Mouse (Mus musculus) kidney, adult 10 weeks (tissue): ENCODE results near the gene Helz2. TPM values are rescaled to one million over a fixed set of nuclear protein-coding genes. Genes with fewer than 3 reads are reported as not detected.

Experiments
- polyA plus RNA-seq: library from polyadenylated mRNA; stranded (reverse); fragments of 350-450 nt; fragmentation: Illumina TruSeq; extraction: RNeasy Lipid Tissue Mini Kit (QIAGEN cat#74804); gene quantifications from one replicate; pipeline ENCODE4 v1.2.3, GENCODE M21; 2014; ENCODE audit warnings: low read depth, low replicate concordance

Helz2 gene
- 0.93 TPM for polyA plus RNA-seq

DNA sequence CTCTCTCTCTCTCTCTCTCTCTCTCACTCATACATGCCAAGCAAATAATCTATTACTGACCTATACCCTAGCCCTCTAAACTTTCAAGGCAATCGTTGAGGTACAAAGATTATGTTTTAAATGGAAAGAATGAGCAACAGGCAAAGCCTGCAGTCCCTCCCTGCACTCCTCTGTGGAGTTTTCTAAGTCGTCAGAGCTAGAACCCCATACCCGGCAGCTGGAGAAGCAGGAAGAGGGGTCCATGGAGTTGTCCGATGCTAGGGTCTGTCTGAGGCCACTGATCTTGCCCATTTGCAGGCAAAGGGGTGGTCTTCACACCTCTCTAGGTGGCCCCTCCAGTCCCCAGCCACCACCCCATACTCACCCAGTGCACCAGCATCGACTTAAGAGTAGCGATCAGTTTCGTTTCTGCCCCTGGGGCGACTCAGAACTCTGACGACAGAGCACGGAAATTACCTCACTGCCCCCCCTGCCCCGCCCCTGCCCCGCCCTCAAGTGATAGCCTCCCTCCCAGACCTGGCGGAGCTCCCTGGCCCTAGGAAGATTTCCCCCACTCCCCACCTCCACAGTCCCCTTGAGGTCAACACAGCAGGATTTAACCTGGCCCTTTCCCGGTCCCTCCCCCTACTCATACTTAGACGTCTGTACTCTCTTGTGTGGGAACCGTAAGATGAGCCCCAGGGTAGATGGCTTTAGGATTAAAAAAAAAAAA is at the start of gene Helz2:
Gene Helz2 (minus strand): TSS at position 426 of the 712 bp plus-strand sequence.

GRCm38 (mm10) chr2:181287958-181288350 is 46.1 kb upstream of the Helz2 start, which contains the start of gene Gmeb2:
TSS of gene Gmeb2 (minus strand) at chr2:181288035.

DNA sequence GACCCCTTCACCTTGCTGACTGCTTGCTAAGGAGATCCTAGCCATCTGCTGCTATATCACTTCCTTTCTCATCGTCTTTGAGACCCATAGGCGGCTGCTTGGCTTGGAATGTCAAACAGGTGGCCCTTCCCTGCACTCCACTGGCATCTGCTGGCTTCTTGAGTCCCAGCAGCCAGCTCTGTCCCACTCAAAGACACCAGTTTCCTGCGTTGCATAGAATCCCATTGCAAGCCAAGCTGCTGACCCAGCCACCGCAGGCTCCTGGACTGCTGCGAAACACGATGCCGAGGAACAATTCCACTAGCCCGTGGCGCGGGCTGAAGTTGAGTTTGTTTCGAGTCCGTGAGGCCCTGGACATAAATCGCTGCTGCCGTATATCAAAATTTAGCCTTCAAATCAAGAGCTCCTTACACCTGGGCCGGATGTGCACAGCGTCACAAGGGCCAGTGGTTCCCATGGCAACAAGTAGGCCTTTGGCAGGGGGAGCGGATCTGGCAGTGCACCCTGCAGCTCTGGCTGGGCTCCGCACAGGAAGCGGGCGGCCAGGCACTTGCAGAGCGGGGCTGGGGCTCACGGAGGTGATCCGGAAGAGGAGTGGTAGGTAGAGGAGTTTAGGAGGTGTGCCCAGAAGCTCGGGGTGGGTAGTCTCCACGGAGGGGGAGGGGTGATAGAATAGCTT is 22.1 kb downstream of the Helz2 start, which contains the start of gene Fndc11:
Gene Fndc11 (plus strand): TSS at position 476 of the 679 bp plus-strand sequence.

DNA sequence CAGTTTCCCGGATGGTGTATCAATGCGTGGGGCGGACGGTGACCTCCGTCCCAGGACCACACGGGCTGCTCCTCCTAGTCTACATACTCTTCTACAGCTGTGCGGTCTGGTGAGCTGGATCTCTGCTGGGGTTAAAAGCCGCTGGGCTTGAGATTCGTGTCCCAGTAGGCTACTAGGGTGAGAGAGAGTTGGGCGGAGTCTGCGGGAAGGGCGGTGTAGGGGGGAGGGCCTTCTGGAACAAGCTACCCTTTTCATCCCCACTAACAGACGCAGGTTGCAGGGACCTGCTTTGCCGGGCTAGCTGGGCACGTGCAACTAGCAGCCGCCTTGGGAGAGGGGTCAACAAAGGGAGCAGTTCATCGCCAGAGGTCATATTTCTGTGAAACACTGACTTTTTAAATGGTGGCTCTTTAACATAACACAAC is 28.8 kb downstream of the Helz2 start, which contains the start of gene Srms:
Gene Srms (minus strand): TSS at position 165 of the 425 bp plus-strand sequence.

GRCm38 (mm10) chr2:181202422-181202821 is 39.4 kb downstream of the Helz2 start, which contains the start of gene Ptk6:
TSS of gene Ptk6 (minus strand) at chr2:181202789.

DNA sequence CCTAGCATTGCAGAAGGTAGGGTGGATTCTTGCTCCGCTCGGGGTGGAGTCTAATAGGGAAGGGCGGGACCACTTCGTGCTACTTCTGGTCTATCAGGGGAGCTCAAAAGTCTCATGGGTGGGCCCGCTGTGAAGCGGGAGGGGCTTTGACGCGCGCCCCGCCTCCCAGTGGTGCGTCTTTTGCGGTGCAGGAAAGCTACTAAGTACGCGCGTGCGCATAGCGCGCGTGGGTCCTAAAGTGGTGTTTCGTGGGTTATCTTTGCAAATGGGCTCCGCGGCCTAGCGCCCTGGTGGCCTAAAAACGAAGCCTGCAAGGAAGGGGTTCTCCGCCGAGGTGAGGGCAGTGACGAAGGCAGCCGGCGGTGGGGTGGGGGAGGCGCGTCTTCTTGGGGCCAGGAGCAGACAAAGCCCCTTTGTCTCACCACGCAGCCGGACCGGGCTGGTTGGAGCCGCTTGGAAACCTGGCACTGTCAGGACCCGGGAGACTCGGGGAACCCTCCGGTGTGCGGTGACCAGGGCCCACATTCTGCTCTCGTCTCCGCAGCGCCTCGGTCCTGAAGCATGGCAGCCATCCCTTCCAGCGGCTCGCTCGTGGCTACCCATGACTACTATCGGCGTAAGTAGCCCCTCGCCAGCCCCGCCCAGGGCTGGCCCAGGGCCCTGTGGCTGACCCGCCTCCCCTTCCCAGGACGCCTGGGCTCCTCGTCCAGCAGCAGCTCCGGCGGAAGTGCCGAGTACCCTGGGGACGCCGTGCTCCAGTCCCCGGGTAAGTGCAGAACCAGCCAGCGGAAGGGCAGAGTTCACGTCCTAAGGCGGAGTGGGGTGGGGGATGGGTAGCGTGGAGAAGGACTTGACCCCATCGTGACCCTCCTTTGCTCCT is 54.5 kb downstream of the Helz2 start, which contains the start of gene Ppdpf:
Gene Ppdpf (plus strand): TSS at position 127 of the 880 bp plus-strand sequence.

Other genes starting within 250 kb of the Helz2 start
- 4.8 TPM for gene Chrna4, start 198.5 kb downstream of the Helz2 start, polyA plus RNA-seq
- not detected for gene Kcnq2, start 106.7 kb downstream of the Helz2 start, polyA plus RNA-seq
- gene Eef1a2, start 85.0 kb downstream of the Helz2 start, polyA plus RNA-seq: not detected
- 4.5 TPM for gene Ppdpf, start 54.8 kb downstream of the Helz2 start, polyA plus RNA-seq
- gene Ptk6, start 39.2 kb downstream of the Helz2 start, polyA plus RNA-seq: not detected
- gene Srms, start 28.8 kb downstream of the Helz2 start, polyA plus RNA-seq: not detected
- not detected for gene Fndc11, start 22.0 kb downstream of the Helz2 start, polyA plus RNA-seq
- gene Gmeb2, start 46.0 kb upstream of the Helz2 start, polyA plus RNA-seq: 4.6 TPM
- gene Stmn3, start 72.5 kb upstream of the Helz2 start, polyA plus RNA-seq: not detected
- 4.9 TPM for gene Rtel1, start 77.7 kb upstream of the Helz2 start, polyA plus RNA-seq
- gene Zgpat, start 122.9 kb upstream of the Helz2 start, polyA plus RNA-seq: 1.1 TPM
- 33.3 TPM for gene Arfrp1, start 123.4 kb upstream of the Helz2 start, polyA plus RNA-seq
- gene Lime1, start 138.1 kb upstream of the Helz2 start, polyA plus RNA-seq: 1.3 TPM
- 4.2 TPM for gene Zbtb46, start 217.4 kb upstream of the Helz2 start, polyA plus RNA-seq